Mouse (Mus musculus) heart, postnatal 36 days (tissue): Measurements from ENCODE around the gene Borcs7. TPM values are rescaled to one million over a fixed set of nuclear protein-coding genes. Genes with fewer than 3 reads are reported as not detected.
A peak's percentile ranks its signal among the peaks of the same experiment; 100 is the strongest.
"Not testable (repeated sequence)": the region's sequence is repeated elsewhere in the genome, so short reads cannot be mapped to it uniquely, and the experiment has no call there.

Source experiments
- DNase-seq, 2 experiments: peaks; one replicate each; pipeline ENCODE4 v3.0.0; 2021 to 2022
- intact Hi-C: fragments of 180-260 bp; cut with DNase I; formaldehyde crosslinking; loops from one replicate; pipeline ENCODE4 v1.15.1; 2025
- total RNA-seq, 2 experiments: library from RNA; stranded (reverse); gene quantifications; 2 replicates each; pipeline ENCODE4 v1.2.3; 2021

The Borcs7 gene
- total RNA-seq, 2 experiments from 2014 or later = 9.3 to 9.5 TPM

DNA sequence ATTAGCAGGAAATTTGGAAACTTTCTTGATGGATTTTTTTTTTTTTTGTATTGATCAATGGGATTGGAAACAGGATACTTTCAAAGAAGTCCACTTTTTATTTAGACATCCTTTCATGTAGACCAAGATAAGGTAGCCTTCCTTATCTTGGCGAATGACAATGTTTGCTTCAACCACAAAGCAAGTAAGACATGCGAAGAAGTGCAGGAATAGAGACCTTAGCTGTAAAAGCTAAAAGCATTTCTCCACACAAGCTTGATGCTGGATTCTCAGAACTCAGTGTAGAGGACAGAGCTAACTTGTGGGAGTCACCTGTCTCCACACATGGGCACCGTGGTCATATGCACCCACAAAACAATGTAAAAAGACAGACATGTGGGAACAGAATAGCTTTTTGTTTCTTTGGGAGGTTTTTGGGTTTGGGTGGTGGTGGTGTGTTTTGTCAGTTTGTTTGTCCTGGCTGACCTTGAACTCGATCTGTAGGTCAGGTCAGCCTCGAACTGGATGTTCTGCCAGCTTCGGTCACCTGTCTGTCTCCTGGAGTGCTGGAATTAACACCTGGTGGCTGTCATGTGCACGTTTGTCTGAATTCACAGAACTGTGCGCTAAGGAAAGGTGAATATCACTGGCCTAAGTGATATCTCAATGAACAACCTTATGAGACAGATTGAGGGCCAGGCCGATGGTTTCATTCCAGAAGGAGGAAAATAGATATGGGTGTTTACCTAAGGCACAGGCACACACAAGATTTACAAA is 17.0 kb downstream of the Borcs7 start:
- DNase-seq = peak in 1 of 2 experiments; percentile 13
- intact Hi-C loops = loop anchor here (2.0 kb wide), 1 partner anchor 16 kb away; no protein-coding TSS in a partner anchor

GRCm38 (mm10) chr19:46707296-46708151 is 17.8 kb downstream of the Borcs7 start, which contains the start of gene As3mt:
Gene As3mt, plus strand, starts transcription at chr19:46707458.
- DNase-seq = peak; percentile 78 to 84
- intact Hi-C loops = loop anchor here (2.0 kb wide), 1 partner anchor 17 kb away; no protein-coding TSS in a partner anchor

GRCm38 (mm10) chr19:46710614-46711013 is 20.9 kb downstream of the Borcs7 start:
- no peak for DNase-seq
- intact Hi-C loops = no loop called here

GRCm38 (mm10) chr19:46714234-46714633 is 24.5 kb downstream of the Borcs7 start:
- DNase-seq = no peak
- intact Hi-C loops = no loop called here

DNA sequence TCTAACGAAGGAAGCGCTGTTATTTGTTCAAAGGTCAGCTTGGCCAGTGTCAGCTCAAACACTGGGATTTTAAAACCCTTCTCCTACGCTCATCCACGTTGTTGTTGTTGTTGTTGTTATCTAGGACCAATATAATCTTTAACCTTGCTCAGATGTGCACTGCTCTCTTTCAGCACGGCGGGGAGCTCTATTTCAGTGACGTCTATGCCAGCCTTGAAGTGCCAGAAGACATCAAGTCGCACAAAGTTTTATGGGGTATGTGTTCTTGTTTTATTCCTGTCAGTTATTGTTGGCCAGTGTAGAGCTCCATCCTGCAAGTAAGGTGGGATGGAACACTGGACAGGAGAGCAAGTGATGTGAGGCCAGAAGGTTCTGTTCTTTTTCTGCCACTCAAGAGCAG is 25.3 kb downstream of the Borcs7 start:
- intact Hi-C loops = no loop called here
- DNase-seq = no peak

DNA sequence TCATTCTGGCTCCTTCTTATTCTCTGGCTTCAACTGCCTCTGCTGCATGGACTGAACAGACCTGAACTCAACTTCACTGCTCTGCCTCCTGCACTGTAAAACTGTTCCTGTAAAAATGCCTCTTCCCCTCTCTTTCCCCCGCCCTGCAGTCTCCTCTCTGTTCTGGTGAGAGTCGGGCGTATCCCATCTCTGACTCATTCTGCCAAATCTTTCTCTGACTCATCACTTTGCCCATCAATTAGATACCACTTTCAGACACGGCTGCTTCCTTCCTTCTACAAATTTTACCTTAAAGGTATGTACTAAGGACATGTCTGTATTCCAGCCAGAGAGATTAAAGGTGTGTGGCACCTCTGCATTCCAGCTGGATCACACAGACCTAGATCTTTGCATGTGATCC is 28.4 kb downstream of the Borcs7 start:
- DNase-seq = no peak
- intact Hi-C loops = no loop called here

- intact Hi-C loops = no loop called here
- no peak for DNase-seq
Measured at GRCm38 (mm10) chr19:46724411-46724810, 34.7 kb downstream of the Borcs7 start.

GRCm38 (mm10) chr19:46726142-46726541 is 36.4 kb downstream of the Borcs7 start:
- intact Hi-C loops = no loop called here
- DNase-seq = no peak

- no peak for DNase-seq
- intact Hi-C loops = no loop called here
Measured at GRCm38 (mm10) chr19:46727140-46727736, 37.5 kb downstream of the Borcs7 start.

DNA sequence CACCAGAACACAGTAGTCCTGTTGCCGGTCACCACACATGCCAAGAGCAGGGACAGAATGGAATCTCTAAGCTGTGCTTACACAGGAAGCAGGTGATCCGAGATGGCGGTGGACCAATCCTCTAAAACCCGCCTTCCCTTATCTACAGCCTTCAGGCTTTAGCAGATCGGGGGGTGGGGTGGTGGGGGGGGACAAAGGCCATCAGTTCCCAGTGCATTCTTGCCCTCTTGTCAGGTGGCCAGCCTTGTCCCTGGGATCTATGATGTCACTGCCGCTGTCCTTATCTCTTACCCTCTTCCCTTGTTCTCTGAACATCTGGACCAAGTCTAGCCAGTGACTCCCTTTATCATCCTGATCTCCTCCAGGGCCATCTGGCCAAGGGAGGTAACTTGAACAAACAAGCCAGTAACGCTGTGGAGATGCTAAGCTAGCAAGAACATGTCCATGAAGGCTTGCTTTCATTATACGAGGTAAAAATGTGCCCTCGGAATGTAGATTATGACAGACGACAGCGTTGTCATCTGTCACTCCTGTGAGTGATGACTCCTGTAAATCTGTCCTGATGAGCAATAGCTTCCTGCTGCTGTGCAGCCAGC is 38.3 kb downstream of the Borcs7 start:
- no peak for DNase-seq
- intact Hi-C loops = no loop called here

DNA sequence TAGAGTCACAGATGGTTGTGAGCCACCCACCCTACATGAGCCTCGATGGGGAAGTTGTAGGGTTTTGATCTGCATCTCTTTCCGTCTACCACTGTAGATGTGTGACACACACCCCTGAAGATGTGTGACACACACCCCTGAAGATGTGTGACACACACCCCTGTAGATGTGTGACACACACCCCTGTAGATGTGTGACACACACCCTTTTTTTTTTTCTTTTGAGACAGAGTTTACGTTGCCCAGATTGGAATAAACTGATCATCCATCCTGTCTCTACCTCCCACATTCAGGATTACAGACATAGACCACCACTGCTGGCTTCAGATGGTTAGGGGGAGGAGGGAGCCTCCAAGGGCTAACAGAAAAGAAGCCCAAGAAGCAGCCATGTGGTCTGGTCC is 39.2 kb downstream of the Borcs7 start:
- intact Hi-C loops = no loop called here
- DNase-seq = no peak

GRCm38 (mm10) chr19:46731351-46731750 is 41.6 kb downstream of the Borcs7 start:
- DNase-seq = no peak
- intact Hi-C loops = no loop called here

GRCm38 (mm10) chr19:46732673-46733072 is 43.0 kb downstream of the Borcs7 start:
- intact Hi-C loops, DNase-seq: not testable (repeated sequence)

GRCm38 (mm10) chr19:46733626-46734025 is 43.9 kb downstream of the Borcs7 start:
- DNase-seq = no peak
- intact Hi-C loops = no loop called here

DNA sequence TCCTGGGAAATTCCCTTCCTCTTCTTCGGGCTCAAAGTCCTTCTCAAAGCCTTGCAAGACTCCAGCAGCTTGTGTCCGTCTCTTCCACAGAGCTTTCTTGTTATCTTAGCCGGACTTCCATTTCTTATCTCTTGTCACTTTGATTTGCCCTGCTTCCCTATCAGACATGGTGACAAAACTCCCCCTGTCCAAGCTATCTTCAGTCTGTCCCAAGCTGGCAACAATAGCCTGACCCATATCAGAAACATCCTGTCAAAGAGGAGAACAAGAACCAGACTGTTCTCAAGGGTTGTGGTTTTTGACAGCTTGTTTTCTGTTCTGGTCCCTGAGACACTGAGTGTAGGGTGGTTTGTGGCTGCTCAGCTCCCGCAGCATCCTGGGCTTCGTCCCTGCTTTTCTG is 45.5 kb downstream of the Borcs7 start:
- no peak for DNase-seq
- intact Hi-C loops = no loop called here

DNA sequence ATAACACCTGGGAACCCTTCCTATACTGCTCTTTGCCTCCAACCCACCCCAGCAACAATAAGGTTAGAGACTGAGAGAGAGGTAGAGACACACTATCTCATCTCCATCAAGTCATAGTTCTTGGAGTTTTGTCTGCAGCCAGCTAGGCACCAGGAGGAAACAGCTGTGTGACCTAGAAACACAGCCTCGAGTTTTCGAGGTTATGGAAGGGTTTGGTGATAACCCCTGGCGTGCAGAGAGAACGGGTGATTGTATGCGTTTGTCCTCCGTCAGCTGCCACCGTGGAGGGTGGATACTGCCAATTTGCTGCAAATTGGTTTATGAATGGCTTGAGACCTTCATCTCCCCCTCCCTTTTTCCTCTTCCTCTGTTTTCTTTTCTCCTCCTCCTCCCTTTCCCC is 47.4 kb downstream of the Borcs7 start:
- intact Hi-C loops = no loop called here
- DNase-seq = no peak

GRCm38 (mm10) chr19:46740341-46741008 is 50.8 kb downstream of the Borcs7 start:
- peak; percentile 66 to 72 for DNase-seq
- intact Hi-C loops = loop anchor here (1.0 kb wide), 2 partner anchors 70 to 152 kb away; no protein-coding TSS in a partner anchor

DNA sequence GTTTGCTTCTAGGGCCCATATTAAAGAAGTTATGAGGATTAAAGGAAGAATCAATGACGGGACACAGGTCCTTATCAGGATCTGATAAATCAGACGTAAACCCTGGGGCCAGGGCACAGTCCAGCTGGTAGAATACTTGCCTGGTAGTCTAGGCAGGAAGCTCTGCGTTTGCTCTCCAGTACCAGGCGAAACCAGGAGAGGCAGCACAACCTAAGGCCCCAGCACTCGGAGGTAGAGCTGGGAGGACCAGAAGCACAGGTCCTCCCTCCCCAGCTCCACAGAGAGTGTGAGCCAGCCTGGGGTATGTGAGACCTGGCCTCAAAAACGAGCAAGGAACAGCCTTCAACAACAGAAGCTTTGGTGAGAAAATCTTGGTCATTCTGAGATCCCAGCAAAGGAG is 51.9 kb downstream of the Borcs7 start:
- intact Hi-C loops = no loop called here
- DNase-seq = no peak

GRCm38 (mm10) chr19:46744681-46745080 is 55.0 kb downstream of the Borcs7 start:
- intact Hi-C loops = no loop called here
- no peak for DNase-seq

DNA sequence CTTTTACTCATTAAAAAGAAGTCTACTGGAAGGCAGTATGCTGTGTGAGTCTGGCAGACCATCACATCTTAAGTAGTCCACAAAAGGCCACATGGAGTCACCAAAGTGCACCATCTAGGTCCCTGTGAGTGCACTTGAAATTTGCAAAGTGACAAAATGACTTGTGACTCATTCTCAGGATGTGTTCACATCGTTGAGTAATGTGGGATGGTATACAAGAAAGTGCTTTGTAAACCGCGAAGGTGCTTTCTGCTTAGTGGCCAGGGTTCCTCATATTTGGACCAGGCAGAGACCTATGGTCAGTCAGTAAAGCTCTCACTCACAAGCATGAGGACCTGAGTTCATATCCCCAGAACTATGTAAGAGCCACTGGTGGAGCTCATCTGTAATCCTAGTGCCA is 58.1 kb downstream of the Borcs7 start:
- intact Hi-C loops = no loop called here
- DNase-seq = no peak
